Mouse (Mus musculus) CH12.LX (cell line): ENCODE measurements around the gene Oas1d.
"Not testable (repeated sequence)": the region's sequence is repeated elsewhere in the genome, so short reads cannot be mapped to it uniquely, and the experiment has no call there.

Experiments
- CHD2 ChIP-seq: IDR thresholded peaks from 2 replicates; pipeline ENCODE4 v1.6.1; 2011; ENCODE audit warnings: low read length, improper control_type of control experiment
- CTCF ChIP-seq, 2 experiments: IDR thresholded peaks in 1 of 2; conservative IDR thresholded peaks in 1 of 2; 2 replicates each; pipeline ENCODE4 v1.5.1; 2011 to 2012; ENCODE audit warnings: low read depth in 2 of 2, low read length in 2 of 2, improper control_type of control experiment in 1 of 2, inconsistent platforms in 1 of 2, mild to moderate bottlenecking in 1 of 2, moderate library complexity in 1 of 2
- ETS1 ChIP-seq: conservative IDR thresholded peaks from 2 replicates; pipeline ENCODE4 v1.6.1; 2012; ENCODE audit warnings: low read depth, mild to moderate bottlenecking, inconsistent platforms, low read length, improper control_type of control experiment, moderate library complexity
- IRF4 ChIP-seq: IDR thresholded peaks from 2 replicates; pipeline ENCODE4 v1.6.1; 2014; ENCODE audit warnings: low read depth, mild to moderate bottlenecking, inconsistent platforms, low read length, improper control_type of control experiment
- JUND ChIP-seq: conservative IDR thresholded peaks from 2 replicates; pipeline ENCODE4 v1.6.1; 2011; ENCODE audit warnings: low read depth, low read length, improper control_type of control experiment
- MAFK ChIP-seq: IDR thresholded peaks from 2 replicates; pipeline ENCODE4 v1.6.1; 2011; ENCODE audit warnings: low read length, improper control_type of control experiment; ENCODE audit not compliant: insufficient replicate concordance
- MAZ ChIP-seq: IDR thresholded peaks from 2 replicates; pipeline ENCODE4 v1.6.1; 2012; ENCODE audit warnings: low read depth, mild to moderate bottlenecking, inconsistent platforms, low read length, improper control_type of control experiment, moderate library complexity
- MYC ChIP-seq: IDR thresholded peaks from 2 replicates; pipeline ENCODE4 v1.6.1; 2011; ENCODE audit warnings: low read depth, mild to moderate bottlenecking, improper control_type of control experiment, low read length
- POLR2A ChIP-seq: IDR thresholded peaks from 2 replicates; pipeline ENCODE4 v1.6.1; 2011; ENCODE audit warnings: low read depth, mild to moderate bottlenecking, improper control_type of control experiment, low read length
- POLR2AphosphoS2 ChIP-seq: IDR thresholded peaks from 2 replicates; pipeline ENCODE4 v1.6.1; 2011; ENCODE audit warnings: low read depth, low read length, improper control_type of control experiment
- UBTF ChIP-seq: IDR thresholded peaks from 2 replicates; pipeline ENCODE4 v1.6.1; 2012; ENCODE audit warnings: low read depth, mild to moderate bottlenecking, inconsistent platforms, low read length, improper control_type of control experiment, moderate library complexity

DNA sequence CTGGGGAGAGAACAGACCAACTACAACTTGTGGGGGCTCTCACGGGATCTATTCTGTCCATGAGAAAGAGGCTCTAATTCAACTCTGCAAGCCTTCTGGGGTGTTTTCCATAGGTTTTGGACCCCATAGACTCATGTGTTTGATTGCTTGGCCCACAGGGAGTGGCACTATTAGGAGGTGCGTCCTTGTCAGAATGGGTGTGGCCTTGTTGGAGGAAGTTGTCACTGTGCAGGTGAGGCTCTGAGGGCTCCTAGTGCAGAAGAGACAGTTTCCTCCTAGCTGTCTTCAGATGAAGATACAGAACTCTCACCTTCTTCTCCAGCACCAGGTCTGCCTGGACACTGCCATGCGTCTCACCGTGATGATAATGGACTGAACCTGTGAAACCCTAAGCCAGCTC lies 10.2 kb downstream of the Oas1d start:
- TF ChIP-seq POLR2A; UBTF; JUND; ETS1; MYC; MAZ; CHD2; CTCF (conservative IDR thresholded peaks at IDR 0.05 in 1 of 2, IDR thresholded peaks at IDR 0.05 in 1 of 2; ENCODE audit: low read depth in 2 of 2, low read length in 2 of 2); MAFK; POLR2AphosphoS2; IRF4: not testable (repeated sequence)
